Mouse (Mus musculus): ENCODE results near the gene Sec24a. TPM values are rescaled to one million over a fixed set of nuclear protein-coding genes. Genes with fewer than 3 reads are reported as not detected.
A peak's percentile ranks its signal among the peaks of the same experiment; 100 is the strongest.
"Not testable (repeated sequence)": the region's sequence is repeated elsewhere in the genome, so short reads cannot be mapped to it uniquely, and the experiment has no call there.

Sec24a gene
- polyA plus RNA-seq, 1 experiment from 2014 or later, result 15.9 TPM

GRCm38 (mm10) chr11:51782721-51783120 lies 19.3 kb upstream of the Sec24a start:
- 89% methylated on average over 6 of the region's 6 CpGs for WGBS

GRCm38 (mm10) chr11:51780773-51781267 lies 17.4 kb upstream of the Sec24a start:
- H3K9me3 ChIP-seq, result no peaks in the 10 kb centered on the region
- no peaks in the 10 kb centered on the region for H3K27me3 ChIP-seq (replicated peaks)
- H3K4me1 ChIP-seq, result no peaks in the 10 kb centered on the region
- H3K36me3 ChIP-seq, result peaks cover 45% of the 10 kb centered on the region
- no peak overlapping the region for H3K27ac ChIP-seq
- H3K4me2 ChIP-seq (replicated peaks), result no peak overlapping the region
- ATAC-seq (ENCODE audit: low FRiP score, low read depth), result no peak
- 92% methylated on average over 9 of the region's 9 CpGs for WGBS
- no peak overlapping the region for H3K9ac ChIP-seq
- no peak overlapping the region for H3K4me3 ChIP-seq

More at GRCm38 (mm10) chr11:51782721-51783120, 19.3 kb upstream of the Sec24a start:
- H3K4me2 ChIP-seq (replicated peaks), result no peak overlapping the region
- no peaks in the 10 kb centered on the region for H3K4me1 ChIP-seq
- H3K36me3 ChIP-seq, result peaks cover 56% of the 10 kb centered on the region
- no peaks in the 10 kb centered on the region for H3K27me3 ChIP-seq (replicated peaks)
- H3K9ac ChIP-seq, result no peak overlapping the region
- no peaks in the 10 kb centered on the region for H3K9me3 ChIP-seq
- no peak for ATAC-seq (ENCODE audit: low FRiP score, low read depth)
- H3K4me3 ChIP-seq, result no peak overlapping the region
- H3K27ac ChIP-seq, result no peak overlapping the region

GRCm38 (mm10) chr11:51777478-51777877 lies 14.0 kb upstream of the Sec24a start:
- Histone ChIP-seq H3K9ac (no peak overlapping the region), H3K4me3 (no peak overlapping the region), H3K4me1 (no peaks in the 10 kb centered on the region), H3K27ac (no peak overlapping the region), H3K36me3 (peaks cover 27% of the 10 kb centered on the region), H3K4me2 (replicated peaks) (no peak overlapping the region), H3K27me3 (replicated peaks) (no peaks in the 10 kb centered on the region), H3K9me3 (no peaks in the 10 kb centered on the region)
- no peak for ATAC-seq (ENCODE audit: low FRiP score, low read depth)
- 91% methylated on average over 5 of the region's 5 CpGs for WGBS

- Histone ChIP-seq H3K9ac (no peak overlapping the region), H3K4me3 (no peak overlapping the region), H3K27me3 (replicated peaks) (no peaks in the 10 kb centered on the region), H3K27ac (no peak overlapping the region), H3K4me2 (replicated peaks) (no peak overlapping the region), H3K4me1 (no peaks in the 10 kb centered on the region), H3K36me3 (peaks cover 8% of the 10 kb centered on the region; the same call in 1 of the 2 replicates), H3K9me3 (no peaks in the 10 kb centered on the region)
- WGBS, result 93% methylated on average over 3 of the region's 3 CpGs
- ATAC-seq (ENCODE audit: low FRiP score, low read depth), result no peak
These were observed 12.1 kb upstream of the Sec24a start for GRCm38 (mm10) chr11:51775507-51775906.

- peaks cover 10% of the 10 kb centered on the region for H3K4me1 ChIP-seq
- H3K9ac ChIP-seq, result no peak overlapping the region
- WGBS, result 85% methylated on average over 5 of the region's 5 CpGs
- H3K27ac ChIP-seq, result no peak overlapping the region
- no peak overlapping the region for H3K4me2 ChIP-seq (replicated peaks)
- H3K9me3 ChIP-seq, result no peaks in the 10 kb centered on the region
- ATAC-seq (ENCODE audit: low FRiP score, low read depth), result no peak
- H3K36me3 ChIP-seq, result no peaks in the 10 kb centered on the region
- H3K27me3 ChIP-seq (replicated peaks), result no peaks in the 10 kb centered on the region
- no peak overlapping the region for H3K4me3 ChIP-seq
These were observed 4.9 kb upstream of the Sec24a start for GRCm38 (mm10) chr11:51768296-51768695.

- H3K36me3 ChIP-seq, result no peaks in the 10 kb centered on the region
- H3K9me3 ChIP-seq, result no peaks in the 10 kb centered on the region
- no peak overlapping the region for H3K27ac ChIP-seq
- peaks cover 13% of the 10 kb centered on the region for H3K4me1 ChIP-seq
- H3K9ac ChIP-seq, result no peak overlapping the region
- H3K4me3 ChIP-seq, result no peak overlapping the region
- no peak for ATAC-seq (ENCODE audit: low FRiP score, low read depth)
- H3K27me3 ChIP-seq (replicated peaks), result no peaks in the 10 kb centered on the region
- 88% methylated on average over 8 of the region's 8 CpGs for WGBS
- H3K4me2 ChIP-seq (replicated peaks), result no peak overlapping the region
These were observed 4.3 kb upstream of the Sec24a start for GRCm38 (mm10) chr11:51767579-51768220.

GRCm38 (mm10) chr11:51764816-51765215 lies 1.4 kb upstream of the Sec24a start:
- no peaks in the 10 kb centered on the region for H3K27me3 ChIP-seq (replicated peaks)
- H3K4me1 ChIP-seq, result peaks cover 13% of the 10 kb centered on the region
- H3K9me3 ChIP-seq, result no peaks in the 10 kb centered on the region
- ATAC-seq (ENCODE audit: low FRiP score, low read depth), result no peak
- no peak overlapping the region for H3K27ac ChIP-seq
- peak overlapping the region; percentile 94; the same call in 1 of the 2 replicates for H3K4me2 ChIP-seq (replicated peaks)
- no peak overlapping the region for H3K4me3 ChIP-seq
- whole genome bisulfite sequencing, result 88% methylated on average over 4 of the region's 4 CpGs
- H3K36me3 ChIP-seq, result no peaks in the 10 kb centered on the region
- H3K9ac ChIP-seq, result no peak overlapping the region

GRCm38 (mm10) chr11:51763955-51764354 lies 521 bp upstream of the Sec24a start:
- Histone ChIP-seq H3K27me3 (replicated peaks) (no peaks in the 10 kb centered on the region), H3K4me1 (peaks cover 13% of the 10 kb centered on the region), H3K9me3 (no peaks in the 10 kb centered on the region), H3K27ac (no peak overlapping the region), H3K36me3 (no peaks in the 10 kb centered on the region), H3K9ac (peak overlapping the region; percentile 73), H3K4me3 (peak overlapping the region; percentile 75), H3K4me2 (replicated peaks) (peak overlapping the region; percentile 94)
- 0 out of 2 replicates have a peak, but pooled peaks have one; percentile 21 for ATAC-seq (ENCODE audit: low FRiP score, low read depth)
- WGBS, result 7% methylated on average over 13 of the region's 13 CpGs

- Histone ChIP-seq H3K36me3 (no peaks in the 10 kb centered on the region), H3K9me3 (no peaks in the 10 kb centered on the region), H3K4me3 (no peak overlapping the region), H3K4me1 (peaks cover 13% of the 10 kb centered on the region), H3K9ac (no peak overlapping the region), H3K27me3 (replicated peaks) (no peaks in the 10 kb centered on the region), H3K27ac (no peak overlapping the region), H3K4me2 (replicated peaks) (no peak overlapping the region)
- no peak for ATAC-seq (ENCODE audit: low FRiP score, low read depth)
- WGBS, result 76% methylated on average over 5 of the region's 5 CpGs
These were observed 2.2 kb downstream of the Sec24a start for GRCm38 (mm10) chr11:51761241-51761640.

- no peak for ATAC-seq (ENCODE audit: low FRiP score, low read depth)
- no peaks in the 10 kb centered on the region for H3K9me3 ChIP-seq
- no peak overlapping the region for H3K9ac ChIP-seq
- no peak overlapping the region for H3K27ac ChIP-seq
- no peaks in the 10 kb centered on the region for H3K27me3 ChIP-seq (replicated peaks)
- 79% methylated on average over 6 of the region's 6 CpGs for WGBS
- H3K4me3 ChIP-seq, result no peak overlapping the region
- H3K36me3 ChIP-seq, result no peaks in the 10 kb centered on the region
- peaks cover 17% of the 10 kb centered on the region for H3K4me1 ChIP-seq
- no peak overlapping the region for H3K4me2 ChIP-seq (replicated peaks)
These were observed 3.3 kb downstream of the Sec24a start for GRCm38 (mm10) chr11:51759941-51760657.

- Histone ChIP-seq H3K9me3 (no peaks in the 10 kb centered on the region), H3K27me3 (replicated peaks) (no peaks in the 10 kb centered on the region), H3K4me1 (peaks cover 18% of the 10 kb centered on the region), H3K4me2 (replicated peaks) (no peak overlapping the region), H3K27ac (no peak overlapping the region), H3K4me3 (no peak overlapping the region), H3K36me3 (no peaks in the 10 kb centered on the region), H3K9ac (no peak overlapping the region)
- no peak for ATAC-seq (ENCODE audit: low FRiP score, low read depth)
- 87% methylated on average over 2 of the region's 2 CpGs for WGBS
These were observed 4.2 kb downstream of the Sec24a start for GRCm38 (mm10) chr11:51759251-51759650.

- ATAC-seq (ENCODE audit: low FRiP score, low read depth); H3K27ac ChIP-seq; H3K4me2 ChIP-seq (replicated peaks); H3K27me3 ChIP-seq (replicated peaks); H3K36me3 ChIP-seq; H3K4me3 ChIP-seq; H3K9ac ChIP-seq; H3K9me3 ChIP-seq: not testable (repeated sequence)
- H3K4me1 ChIP-seq, result peaks cover 14% of the 10 kb centered on the region
- whole genome bisulfite sequencing, result 91% methylated on average over 5 of the region's 5 CpGs
These were observed 5.2 kb downstream of the Sec24a start for GRCm38 (mm10) chr11:51758207-51758606.
